Mouse (Mus musculus): ENCODE data around the gene Cryz. TPM values are rescaled to one million over a fixed set of nuclear protein-coding genes. Genes with fewer than 3 reads are reported as not detected.
A peak's percentile ranks its signal among the peaks of the same experiment; 100 is the strongest.
"Not testable (repeated sequence)": the region's sequence is repeated elsewhere in the genome, so short reads cannot be mapped to it uniquely, and the experiment has no call there.

Gene Cryz
- polyA plus RNA-seq, 1 experiment from 2014 or later = 14.8 TPM

DNA sequence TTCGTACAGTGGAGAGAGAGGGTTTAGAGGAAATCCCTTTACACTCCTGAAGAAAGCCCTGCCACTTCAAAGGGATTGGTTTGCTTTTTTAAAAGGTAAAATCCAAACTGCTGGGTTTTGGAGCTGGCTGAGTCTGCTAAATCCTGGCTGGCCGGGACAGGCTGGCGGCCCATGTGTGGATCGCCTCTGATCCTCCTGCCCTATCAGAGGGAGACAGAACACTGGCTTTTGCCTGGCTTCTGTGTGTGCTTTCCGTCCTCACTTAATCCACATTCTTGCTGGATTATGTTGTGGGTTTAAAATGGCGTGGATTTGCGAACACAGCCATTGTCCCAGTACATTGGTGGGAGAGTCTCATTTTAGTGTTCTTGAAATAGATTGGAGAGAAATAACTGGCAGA is 18.8 kb downstream of the Cryz start:
- Histone ChIP-seq H3K36me3 (peaks cover 40% of the 10 kb centered on the region), H3K27ac (no peak overlapping the region), H3K4me1 (no peaks in the 10 kb centered on the region), H3K9ac (no peak overlapping the region), H3K4me2 (no peak overlapping the region), H3K9me3 (replicated peaks) (no peaks in the 10 kb centered on the region), H3K27me3 (replicated peaks) (no peaks in the 10 kb centered on the region), H3K4me3 (no peak overlapping the region)
- WGBS (ENCODE audit: insufficient replicate concordance) = 80% methylated on average over 7 of the region's 7 CpGs
- no peak for ATAC-seq

DNA sequence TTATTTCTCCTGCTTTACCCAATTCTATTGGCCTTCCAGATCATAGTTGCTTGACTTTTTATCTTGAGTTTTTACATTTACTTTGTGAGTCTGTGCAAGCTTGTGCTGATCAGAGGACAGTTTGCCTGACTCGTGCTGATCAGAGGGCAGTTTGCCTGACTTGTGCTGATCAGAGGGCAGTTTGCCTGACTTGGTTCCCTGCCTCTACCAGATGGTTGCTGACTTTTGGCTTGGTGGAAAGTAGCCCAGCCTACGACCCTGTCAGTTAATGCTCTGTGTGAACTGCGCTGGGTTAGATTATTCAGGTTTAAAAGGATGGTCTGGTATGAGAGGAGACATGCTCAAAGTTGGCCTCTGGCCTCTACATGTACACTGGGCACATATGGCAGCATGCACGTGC is 19.6 kb downstream of the Cryz start:
- Histone ChIP-seq H3K36me3 (peaks cover 39% of the 10 kb centered on the region), H3K27ac (no peak overlapping the region), H3K4me3 (no peak overlapping the region), H3K9ac (no peak overlapping the region), H3K4me1 (no peaks in the 10 kb centered on the region), H3K27me3 (replicated peaks) (no peaks in the 10 kb centered on the region), H3K4me2 (no peak overlapping the region), H3K9me3 (replicated peaks) (no peaks in the 10 kb centered on the region)
- WGBS (ENCODE audit: insufficient replicate concordance) = 81% methylated on average over 4 of the region's 4 CpGs
- ATAC-seq = 0 out of 2 replicates have a peak, but pooled peaks have one; percentile 22

DNA sequence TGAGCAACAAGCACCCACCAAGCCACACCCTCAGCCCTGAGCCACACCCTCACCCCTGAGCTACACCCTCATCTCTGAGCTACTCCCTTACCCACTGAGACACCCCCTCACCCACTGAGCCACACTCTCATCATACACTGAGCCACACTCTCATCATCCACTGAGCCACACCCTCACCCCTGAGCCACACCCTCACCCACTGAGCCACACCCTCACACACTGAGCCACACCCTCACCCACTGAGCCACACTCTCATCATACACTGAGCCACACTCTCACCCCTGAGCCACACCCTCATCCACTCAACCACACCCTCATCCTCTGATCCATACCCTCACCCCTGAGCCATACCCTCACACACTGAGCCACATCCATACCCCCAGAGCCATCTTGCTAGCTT is 31.8 kb downstream of the Cryz start:
- no peaks in the 10 kb centered on the region for H3K27me3 ChIP-seq (replicated peaks)
- peak; percentile 92 for ATAC-seq

GRCm38 (mm10) chr3:154631281-154631680 is 34.8 kb downstream of the Cryz start:
- not testable (repeated sequence) for H3K9ac ChIP-seq; H3K27ac ChIP-seq; H3K36me3 ChIP-seq; H3K4me2 ChIP-seq; ATAC-seq; H3K9me3 ChIP-seq (replicated peaks); H3K4me3 ChIP-seq; H3K27me3 ChIP-seq (replicated peaks)
- WGBS (ENCODE audit: insufficient replicate concordance) = 67% methylated on average over 2 of the region's 2 CpGs
- H3K4me1 ChIP-seq = peaks cover 10% of the 10 kb centered on the region

More for the DNA sequence above, 31.8 kb downstream of the Cryz start:
- H3K4me2 ChIP-seq = no peak overlapping the region
- H3K9me3 ChIP-seq (replicated peaks) = no peaks in the 10 kb centered on the region
- peaks cover 7% of the 10 kb centered on the region; the same call in 1 of the 2 replicates for H3K36me3 ChIP-seq
- H3K4me1 ChIP-seq = peaks cover 10% of the 10 kb centered on the region
- 0 out of 2 replicates have a peak overlapping the region, but pooled peaks have one; percentile 11 for H3K27ac ChIP-seq
- no peak overlapping the region for H3K4me3 ChIP-seq
- no peak overlapping the region for H3K9ac ChIP-seq

- H3K27me3 ChIP-seq (replicated peaks) = no peaks in the 10 kb centered on the region
- no peaks in the 10 kb centered on the region for H3K9me3 ChIP-seq (replicated peaks)
- WGBS (ENCODE audit: insufficient replicate concordance) = 75% methylated on average over 5 of the region's 5 CpGs
- H3K4me2 ChIP-seq = no peak overlapping the region
- H3K36me3 ChIP-seq = no peaks in the 10 kb centered on the region
- H3K27ac ChIP-seq = no peak overlapping the region
- no peak overlapping the region for H3K4me3 ChIP-seq
- H3K4me1 ChIP-seq = peaks cover 6% of the 10 kb centered on the region
- ATAC-seq = no peak
- no peak overlapping the region for H3K9ac ChIP-seq
Measured at GRCm38 (mm10) chr3:154633091-154633490, 36.6 kb downstream of the Cryz start.

DNA sequence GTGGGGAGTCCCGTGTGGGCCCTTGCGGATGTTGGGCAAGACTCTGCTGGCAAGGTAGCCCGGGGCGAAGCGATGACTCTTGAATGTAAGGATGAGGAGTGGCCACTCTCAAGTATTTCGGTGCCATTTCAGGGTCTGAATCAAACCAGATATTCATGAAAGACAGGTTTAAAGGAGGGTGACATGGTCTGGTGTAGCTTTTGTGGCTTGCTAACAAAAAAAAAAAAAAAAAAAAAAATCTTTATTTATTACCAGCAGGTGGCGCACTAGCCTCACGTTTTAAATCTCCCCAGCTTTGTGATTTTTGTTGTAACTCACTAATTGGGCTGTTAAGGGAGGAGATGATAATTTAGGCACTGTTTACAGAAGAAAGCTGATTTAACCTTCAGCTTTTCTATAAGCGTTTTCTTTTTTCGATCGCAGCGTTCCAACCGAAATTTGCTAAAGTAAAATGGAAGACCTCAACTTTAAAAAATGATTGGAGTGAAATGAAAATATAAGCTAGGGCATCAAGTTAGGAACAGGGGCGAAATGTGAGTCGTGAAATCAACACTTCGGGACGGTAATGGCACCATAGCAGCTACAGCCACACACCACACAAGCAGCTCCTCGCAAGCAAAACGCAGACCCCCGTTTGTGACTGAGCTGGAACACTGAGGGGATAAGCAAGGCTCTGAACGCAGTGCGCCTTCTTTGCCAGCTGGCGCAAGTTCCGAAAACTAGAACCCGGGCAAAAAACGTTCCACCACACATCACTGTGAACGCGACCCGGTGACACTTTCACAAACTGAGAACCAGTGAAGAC is 50.3 kb downstream of the Cryz start:
- Histone ChIP-seq H3K4me3 (no peak overlapping the region; the same call in 1 of the 2 replicates), H3K36me3 (no peaks in the 10 kb centered on the region), H3K4me2 (peak overlapping the region; percentile 29), H3K9me3 (replicated peaks) (no peaks in the 10 kb centered on the region), H3K9ac (no peak overlapping the region), H3K4me1 (no peaks in the 10 kb centered on the region), H3K27ac (no peak overlapping the region), H3K27me3 (replicated peaks) (0 out of 2 replicates have a peak, but pooled peaks cover 6% of the 10 kb centered on the region)
- WGBS (ENCODE audit: insufficient replicate concordance) = 49% methylated on average over 29 of the region's 29 CpGs
- ATAC-seq = no peak

DNA sequence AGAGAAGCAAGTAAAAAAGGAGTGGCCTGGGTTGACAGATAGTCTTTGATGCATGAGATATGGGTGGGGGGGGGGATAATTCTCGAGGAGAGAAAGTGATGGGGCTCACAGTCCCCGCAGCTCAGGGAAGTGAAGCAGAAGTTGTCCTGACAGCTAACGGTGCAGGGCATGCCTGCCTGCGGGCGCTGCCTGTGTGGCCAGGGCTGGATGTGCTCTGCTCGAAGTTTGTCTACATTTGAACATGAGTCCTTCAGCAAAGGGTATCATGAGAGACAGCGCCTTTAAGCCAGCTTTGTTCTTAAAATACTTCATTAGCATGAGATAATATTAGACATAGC is 50.9 kb downstream of the Cryz start:
- H3K4me1 ChIP-seq = no peaks in the 10 kb centered on the region
- no peak overlapping the region for H3K27ac ChIP-seq
- H3K27me3 ChIP-seq (replicated peaks) = peaks cover 6% of the 10 kb centered on the region; the same call in 1 of the 2 replicates
- H3K4me3 ChIP-seq = no peak overlapping the region
- WGBS (ENCODE audit: insufficient replicate concordance) = 49% methylated on average over 7 of the region's 7 CpGs
- peak overlapping the region; percentile 29; the same call in 1 of the 2 replicates for H3K4me2 ChIP-seq
- no peak overlapping the region for H3K9ac ChIP-seq
- ATAC-seq = no peak
- no peaks in the 10 kb centered on the region for H3K9me3 ChIP-seq (replicated peaks)
- H3K36me3 ChIP-seq = no peaks in the 10 kb centered on the region

- no peak overlapping the region for H3K4me2 ChIP-seq
- peaks cover 6% of the 10 kb centered on the region; the same call in 1 of the 2 replicates for H3K27me3 ChIP-seq (replicated peaks)
- no peak overlapping the region for H3K9ac ChIP-seq
- H3K9me3 ChIP-seq (replicated peaks) = no peaks in the 10 kb centered on the region
- H3K27ac ChIP-seq = no peak overlapping the region
- no peak for ATAC-seq
- H3K4me3 ChIP-seq = no peak overlapping the region
- H3K36me3 ChIP-seq = no peaks in the 10 kb centered on the region
- H3K4me1 ChIP-seq = no peaks in the 10 kb centered on the region
- 70% methylated on average over 20 of the region's 20 CpGs for WGBS (ENCODE audit: insufficient replicate concordance)
Measured at GRCm38 (mm10) chr3:154649411-154650285, 53.1 kb downstream of the Cryz start.

GRCm38 (mm10) chr3:154651192-154651821 is 54.8 kb downstream of the Cryz start:
- H3K9ac ChIP-seq = no peak overlapping the region
- H3K36me3 ChIP-seq = no peaks in the 10 kb centered on the region
- no peak overlapping the region for H3K27ac ChIP-seq
- H3K27me3 ChIP-seq (replicated peaks) = peaks cover 6% of the 10 kb centered on the region; the same call in 1 of the 2 replicates
- H3K4me1 ChIP-seq = no peaks in the 10 kb centered on the region
- ATAC-seq = no peak
- WGBS (ENCODE audit: insufficient replicate concordance) = 67% methylated on average over 10 of the region's 10 CpGs
- no peak overlapping the region for H3K4me2 ChIP-seq
- no peak overlapping the region for H3K4me3 ChIP-seq
- no peaks in the 10 kb centered on the region for H3K9me3 ChIP-seq (replicated peaks)

- Histone ChIP-seq H3K4me3 (no peak overlapping the region), H3K4me2 (no peak overlapping the region), H3K36me3 (no peaks in the 10 kb centered on the region), H3K27me3 (replicated peaks) (peaks cover 1% of the 10 kb centered on the region; the same call in 1 of the 2 replicates), H3K9ac (no peak overlapping the region), H3K4me1 (no peaks in the 10 kb centered on the region), H3K27ac (no peak overlapping the region), H3K9me3 (replicated peaks) (no peaks in the 10 kb centered on the region)
- WGBS (ENCODE audit: insufficient replicate concordance) = 45% methylated on average over 24 of the region's 24 CpGs
- ATAC-seq = 0 out of 2 replicates have a peak, but pooled peaks have one; percentile 27
Measured at GRCm38 (mm10) chr3:154652581-154653420, 56.3 kb downstream of the Cryz start.

- ATAC-seq = no peak
- H3K36me3 ChIP-seq = no peaks in the 10 kb centered on the region
- no peak overlapping the region for H3K27ac ChIP-seq
- H3K4me1 ChIP-seq = no peaks in the 10 kb centered on the region
- H3K27me3 ChIP-seq (replicated peaks) = no peaks in the 10 kb centered on the region; the same call in 1 of the 2 replicates
- H3K9ac ChIP-seq = no peak overlapping the region
- H3K4me2 ChIP-seq = no peak overlapping the region
- H3K4me3 ChIP-seq = no peak overlapping the region
- H3K9me3 ChIP-seq (replicated peaks) = no peaks in the 10 kb centered on the region
- 56% methylated on average over 5 of the region's 5 CpGs for WGBS (ENCODE audit: insufficient replicate concordance)
Measured at GRCm38 (mm10) chr3:154653454-154653853, 56.9 kb downstream of the Cryz start.

All from liver, embryonic 12.5 days (tissue).